ENCODE assay signal across 8 mouse cellular contexts in the genomic region with DNA sequence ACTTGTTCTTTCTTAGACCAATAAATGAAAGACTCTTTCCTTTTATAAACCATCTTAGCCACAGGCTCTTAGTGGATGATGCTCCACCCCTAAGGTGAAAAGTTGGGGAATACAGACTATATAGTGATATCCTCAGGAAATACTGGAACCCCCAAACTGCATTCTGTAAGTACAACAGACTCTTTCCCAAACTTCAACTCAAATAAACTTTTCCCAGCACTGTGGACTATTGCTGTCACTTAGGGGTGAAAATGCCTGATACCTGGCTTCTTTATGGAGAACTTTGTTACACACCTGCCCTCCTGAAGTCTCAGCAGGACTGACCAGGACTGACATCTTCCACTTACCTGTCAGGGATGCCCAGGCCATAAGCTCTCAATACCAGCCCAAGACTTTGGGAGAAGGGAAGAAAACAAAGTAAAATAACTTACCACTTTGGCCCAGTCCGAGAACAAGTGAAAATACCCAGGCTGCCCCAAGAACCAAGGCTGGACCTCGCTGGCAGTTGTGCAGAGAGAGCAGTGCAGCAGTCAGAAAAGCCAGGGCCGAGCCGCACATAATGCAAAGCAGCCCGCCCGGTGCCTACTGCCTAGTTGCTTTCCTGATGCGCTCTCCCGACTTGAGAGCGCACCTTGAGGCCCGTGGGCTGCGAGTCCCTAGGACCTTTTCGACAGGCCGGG. TPM values are rescaled to one million over a fixed set of nuclear protein-coding genes. Genes with fewer than 3 reads are reported as not detected.
A peak's percentile ranks its signal among the peaks of the same experiment; 100 is the strongest.
DNase-seq lines count a peak whose midpoint lies in the region; ATAC-seq lines count a peak whose summit lies in the region.

No protein-coding gene starts in this region.

- H3K4me3 ChIP-seq in heart, embryonic 12.5 days, result peak overlapping the region; percentile 75
- peak overlapping the region; percentile 59 for H3K4me3 ChIP-seq in forebrain, embryonic 12.5 days (replicated peaks)
- peak overlapping the region; percentile 54 for H3K4me3 ChIP-seq in limb, embryonic 11.5 days (ENCODE audit: low read depth, low read length)
- peak overlapping the region; percentile 61 for H3K4me3 ChIP-seq in neural tube, embryonic 13.5 days

- intact Hi-C loops in heart, postnatal 25 days (cut with DNase I), result no loop called here
- intact Hi-C loops in left cerebral cortex, postnatal 10 days (cut with DNase I), result no loop called here

- H3K9me3 ChIP-seq in heart, embryonic 12.5 days (replicated peaks), result no peaks in the 10 kb centered on the region
- H3K9me3 ChIP-seq in forebrain, embryonic 12.5 days, result no peaks in the 10 kb centered on the region
- H3K9me3 ChIP-seq in limb, embryonic 11.5 days (ENCODE audit: control insufficient read depth, low read length), result no peaks in the 10 kb centered on the region
- H3K9me3 ChIP-seq in neural tube, embryonic 13.5 days, result no peaks in the 10 kb centered on the region

- H3K4me1 ChIP-seq in heart, embryonic 12.5 days (replicated peaks), result no peaks in the 10 kb centered on the region
- peaks cover 32% of the 10 kb centered on the region for H3K4me1 ChIP-seq in forebrain, embryonic 12.5 days
- 0 out of 2 replicates have a peak, but pooled peaks cover 2% of the 10 kb centered on the region for H3K4me1 ChIP-seq in limb, embryonic 11.5 days (ENCODE audit: control insufficient read depth, insufficient read depth, low read length)
- peaks cover 41% of the 10 kb centered on the region for H3K4me1 ChIP-seq in neural tube, embryonic 13.5 days (replicated peaks)

- H3K27me3 ChIP-seq in heart, embryonic 12.5 days (replicated peaks), result no peaks in the 10 kb centered on the region
- H3K27me3 ChIP-seq in forebrain, embryonic 12.5 days, result no peaks in the 10 kb centered on the region
- no peaks in the 10 kb centered on the region for H3K27me3 ChIP-seq in limb, embryonic 11.5 days (ENCODE audit: control insufficient read depth, insufficient read depth, low read length)
- H3K27me3 ChIP-seq in neural tube, embryonic 13.5 days, result no peaks in the 10 kb centered on the region

- DNase-seq in heart, postnatal 25 days (ENCODE audit: low spot score), result no peak
- DNase-seq in limb, embryonic 11.5 days (ENCODE audit: low spot score), result peak; percentile 74
- no peak for DNase-seq in spleen, postnatal 14 days (ENCODE audit: low spot score in 2 of 2)
- no peak for DNase-seq in left cerebral cortex, postnatal 10 days (ENCODE audit: extremely low spot score in 1 of 2, low spot score in 2 of 2)

- ATAC-seq in heart, embryonic 12.5 days (ENCODE audit: insufficient number of reproducible peaks, low FRiP score), result 0 out of 2 replicates have a peak, but pooled peaks have one; percentile 35
- peak; percentile 6 for ATAC-seq in CD4-positive, CD25-positive, alpha-beta regulatory T cell, adult 4 months
- peak; percentile 41; the same call in 1 of the 2 replicates for ATAC-seq in forebrain, embryonic 12.5 days (ENCODE audit: low FRiP score)
- 0 out of 2 replicates have a peak, but pooled peaks have one; percentile 1 for ATAC-seq in limb, embryonic 11.5 days (ENCODE audit: insufficient number of reproducible peaks, low FRiP score, low TSS enrichment, low read depth)
- ATAC-seq in neural tube, embryonic 13.5 days (ENCODE audit: low read depth), result peak; percentile 41

- peak overlapping the region; percentile 83 for H3K9ac ChIP-seq in heart, embryonic 12.5 days
- peak overlapping the region; percentile 83 for H3K9ac ChIP-seq in forebrain, embryonic 12.5 days
- peak overlapping the region; percentile 89 for H3K9ac ChIP-seq in limb, embryonic 11.5 days (ENCODE audit: low read length)
- peak overlapping the region; percentile 81 for H3K9ac ChIP-seq in neural tube, embryonic 13.5 days

- peak overlapping the region; percentile 92 for H3K27ac ChIP-seq in heart, embryonic 12.5 days (ENCODE audit: poor library complexity, severe bottlenecking)
- H3K27ac ChIP-seq in forebrain, embryonic 12.5 days, result peak overlapping the region; percentile 98
- H3K27ac ChIP-seq in limb, embryonic 11.5 days (replicated peaks; ENCODE audit: low read depth, low read length), result peak overlapping the region; percentile 90
- peak overlapping the region; percentile 92 for H3K27ac ChIP-seq in neural tube, embryonic 13.5 days (replicated peaks)

- WGBS in heart, embryonic 12.5 days, result 2% methylated on average over 13 of the region's 13 CpGs
- under 1% methylated on average over 13 of the region's 13 CpGs for WGBS in forebrain, embryonic 12.5 days
- 1% methylated on average over 13 of the region's 13 CpGs for WGBS in limb, embryonic 11.5 days
- 2% methylated on average over 13 of the region's 13 CpGs for WGBS in neural tube, embryonic 13.5 days

- H3K36me3 ChIP-seq in heart, embryonic 12.5 days, result no peaks in the 10 kb centered on the region
- H3K36me3 ChIP-seq in forebrain, embryonic 12.5 days (replicated peaks), result no peaks in the 10 kb centered on the region
- H3K36me3 ChIP-seq in limb, embryonic 11.5 days (ENCODE audit: control insufficient read depth, insufficient read depth, low read length), result no peaks in the 10 kb centered on the region
- no peaks in the 10 kb centered on the region for H3K36me3 ChIP-seq in neural tube, embryonic 13.5 days

- H3K4me2 ChIP-seq in heart, embryonic 12.5 days, result peak overlapping the region; percentile 88
- peak overlapping the region; percentile 81 for H3K4me2 ChIP-seq in forebrain, embryonic 12.5 days
- peak overlapping the region; percentile 96 for H3K4me2 ChIP-seq in limb, embryonic 11.5 days (ENCODE audit: low read depth, severe bottlenecking)
- peak overlapping the region; percentile 75 for H3K4me2 ChIP-seq in neural tube, embryonic 13.5 days

RNA-seq across cellular contexts. Expression of a gene that starts 1.2 kb away (rescaled TPM):
- polyA plus RNA-seq in heart, embryonic 12.5 days (2016; fragmentation: Nextera tagmentation; extraction: Ambion mirVana), result 5.9 and 6.9 TPM in 2 replicates
- 1 to 10 TPM; 1.2 to 1.8 TPM for total RNA-seq in heart, postnatal 25 days (2021)
- 10 to 100 TPM; 21.4 to 28.0 TPM for polyA plus RNA-seq in CD4-positive, CD25-positive, alpha-beta regulatory T cell, adult 4 months (2017; shearing (Covaris generic))
- 22.1 and 23.2 TPM in 2 replicates for polyA plus RNA-seq in forebrain, embryonic 12.5 days (2016; fragmentation: Nextera tagmentation; extraction: Ambion mirVana)
- polyA plus RNA-seq in limb, embryonic 11.5 days (2014; fragmentation: Nextera tagmentation; extraction: Ambion mirVana), result 5.0 and 5.2 TPM in 2 replicates
- polyA plus RNA-seq in neural tube, embryonic 13.5 days (2015; fragmentation: Nextera tagmentation; extraction: Ambion mirVana), result 8.2 and 9.7 TPM in 2 replicates
- 10 to 100 TPM; 36.7 to 38.0 TPM for total RNA-seq in left cerebral cortex, postnatal 10 days (2021)
